Mouse (Mus musculus) thymus, postnatal 0 days (tissue): Measurements from ENCODE around the gene Kat8. TPM values are rescaled to one million over a fixed set of nuclear protein-coding genes. Genes with fewer than 3 reads are reported as not detected.

Experiments used
- DNase-seq: peaks from one replicate; pipeline ENCODE4 v3.0.0-alpha.2; 2015; ENCODE audit warnings: low spot score
- polyA plus RNA-seq: library from polyadenylated mRNA; unstranded; fragments of >200 nt; fragmentation: Nextera tagmentation; extraction: Ambion mirVana; gene quantifications from 2 replicates; pipeline ENCODE4 v1.2.1, GENCODE M21; 2015

Kat8 gene
- polyA plus RNA-seq, 1 experiment from 2014 or later = 40.7 TPM

DNA sequence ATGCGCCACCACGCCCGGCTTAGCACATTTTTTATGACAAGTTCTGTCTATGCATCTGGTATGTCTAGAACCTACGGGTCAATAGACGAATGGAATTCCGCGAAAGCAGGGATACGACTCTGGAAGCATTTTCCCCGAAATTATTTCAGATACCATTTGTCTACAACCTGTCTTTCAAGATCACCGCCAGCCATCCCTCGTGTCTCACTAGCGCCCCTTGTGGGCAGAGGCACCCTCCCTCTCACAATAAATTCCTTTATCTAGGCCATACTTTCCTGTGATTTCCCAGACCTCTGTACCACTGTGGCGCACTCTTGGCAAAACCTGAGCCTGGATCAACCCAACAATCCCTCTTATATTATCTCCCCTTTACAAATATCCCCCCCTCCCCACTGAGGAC, 15.9 kb upstream of the Kat8 start:
- DNase-seq = peak; percentile 57

GRCm38 (mm10) chr7:127897542-127897941, 14.8 kb upstream of the Kat8 start:
- DNase-seq = no peak

- peak; percentile 57 for DNase-seq
Observed at GRCm38 (mm10) chr7:127898179-127898956, 13.9 kb upstream of the Kat8 start.

GRCm38 (mm10) chr7:127899997-127900396, 12.3 kb upstream of the Kat8 start:
- DNase-seq = peak; percentile 46

DNA sequence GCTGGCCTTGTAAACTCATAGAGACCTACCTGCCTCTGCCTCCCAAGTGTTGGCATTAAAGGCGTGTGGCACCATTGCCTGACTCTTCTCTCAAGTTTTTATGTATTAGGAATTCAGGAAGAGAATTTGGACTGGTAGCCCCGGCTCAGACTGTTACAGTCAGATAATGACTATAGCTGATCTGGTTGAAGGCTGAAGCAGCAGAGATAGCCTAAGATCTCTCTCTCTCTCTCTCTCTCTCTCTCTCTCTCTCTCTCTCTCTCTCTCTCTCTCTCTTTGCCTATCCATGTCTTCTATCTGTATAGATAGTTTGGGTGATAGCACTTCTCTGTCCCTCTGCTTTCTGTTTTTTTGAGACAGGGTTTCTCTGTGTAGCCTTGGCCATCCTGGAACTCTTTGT, 10.5 kb upstream of the Kat8 start:
- no peak for DNase-seq

DNA sequence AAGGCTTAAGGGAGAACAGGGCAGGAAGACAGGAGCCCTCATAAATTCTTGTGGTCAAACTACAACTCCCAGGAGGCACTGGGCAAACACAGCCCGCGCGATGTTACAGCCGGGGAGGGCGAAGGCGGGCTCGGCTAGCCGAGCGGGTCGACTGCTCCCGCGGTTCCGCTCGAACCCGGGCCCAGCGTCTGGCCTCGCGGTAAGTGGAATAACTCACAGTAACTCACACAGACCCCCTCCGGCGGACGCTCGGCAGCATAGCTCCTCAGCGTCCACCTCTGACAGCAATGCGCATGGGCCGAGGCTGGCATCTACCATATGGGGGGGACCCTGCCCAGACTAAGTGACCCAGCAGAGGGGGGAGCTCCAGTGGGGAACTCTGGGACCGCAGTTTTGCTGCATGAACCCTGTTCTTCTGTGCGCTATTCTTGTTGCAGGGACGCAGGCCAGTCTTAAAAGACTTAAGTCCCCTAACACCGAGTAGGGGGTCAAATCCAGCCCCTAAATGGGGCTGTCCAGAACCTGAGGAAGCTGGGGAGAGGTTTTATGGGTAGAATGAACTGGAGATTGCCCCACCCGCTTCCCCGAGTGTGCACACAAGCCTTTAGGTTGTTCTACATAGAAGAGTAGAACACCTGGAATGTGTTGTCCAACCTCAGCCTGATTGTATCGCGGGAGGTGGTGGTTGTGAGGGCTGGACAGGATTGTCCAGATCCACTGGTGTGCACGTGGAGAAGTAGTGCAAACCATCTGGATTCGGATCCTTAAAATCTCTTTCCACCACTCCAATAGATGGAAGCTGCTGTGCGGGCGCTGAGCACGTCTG, 8.1 kb upstream of the Kat8 start, which contains the start of gene Bckdk:
Bckdk (plus strand) TSS at position 112 of the 826 bp plus-strand sequence.
- DNase-seq = peak; percentile 74

DNA sequence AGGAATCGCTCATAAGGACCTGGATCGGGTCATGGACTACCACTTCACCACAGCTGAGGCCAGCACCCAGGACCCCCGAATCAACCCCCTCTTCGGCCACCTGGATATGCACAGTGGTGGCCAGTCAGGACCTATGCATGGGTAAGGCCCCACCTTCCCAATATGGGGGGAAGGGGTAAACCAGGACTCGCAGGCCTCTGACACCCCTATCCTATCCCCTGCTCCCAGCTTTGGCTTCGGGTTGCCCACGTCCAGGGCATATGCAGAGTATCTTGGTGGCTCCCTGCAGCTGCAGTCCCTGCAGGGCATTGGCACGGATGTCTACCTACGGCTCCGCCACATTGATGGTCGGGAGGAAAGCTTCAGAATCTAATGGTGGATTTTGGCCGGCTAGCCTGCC, 4.4 kb upstream of the Kat8 start:
- DNase-seq = no peak

- DNase-seq = no peak
Observed at GRCm38 (mm10) chr7:127908656-127909055, 3.7 kb upstream of the Kat8 start.

DNA sequence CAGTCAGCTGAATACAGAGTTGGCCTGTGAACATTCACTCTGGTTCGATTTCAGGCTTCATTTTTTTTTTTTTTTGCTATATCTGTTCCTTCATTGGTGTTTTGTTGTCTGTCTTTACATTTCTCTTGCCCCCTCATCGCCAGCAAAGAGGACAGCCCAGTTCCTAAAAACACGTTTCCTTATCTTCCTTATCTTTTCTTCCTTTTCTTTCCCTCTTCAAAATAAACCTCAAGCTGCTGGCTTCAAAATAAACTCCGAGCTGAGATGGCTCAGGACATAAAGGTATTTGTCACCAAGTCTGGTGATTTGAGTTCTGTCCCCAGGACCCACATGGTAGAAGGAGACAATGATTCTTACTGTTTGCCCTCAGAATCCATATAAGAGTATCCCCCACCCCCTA, 622 bp downstream of the Kat8 start:
- no peak for DNase-seq

GRCm38 (mm10) chr7:127915293-127915692, 3.0 kb downstream of the Kat8 start:
- DNase-seq = no peak

DNA sequence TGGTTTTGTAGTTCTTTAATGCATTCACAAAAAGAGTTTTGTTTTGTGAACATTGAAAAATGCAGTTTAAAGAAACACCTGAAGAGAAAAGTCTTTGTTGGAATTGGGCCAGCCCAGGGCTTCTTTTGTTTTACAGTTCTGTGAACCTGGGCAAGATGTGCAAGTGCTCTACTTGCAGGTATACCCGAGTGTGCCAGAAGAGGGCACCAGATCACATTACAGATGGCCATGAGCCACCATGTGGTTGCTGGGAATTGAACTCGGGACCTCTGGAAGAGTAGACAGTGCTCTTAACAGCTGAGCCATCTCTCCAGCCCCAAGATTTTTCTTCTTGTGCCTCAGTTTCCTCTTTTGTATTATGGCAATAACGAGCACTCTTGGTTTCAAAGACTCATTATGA, 5.9 kb downstream of the Kat8 start:
- peak; percentile 67 for DNase-seq

DNA sequence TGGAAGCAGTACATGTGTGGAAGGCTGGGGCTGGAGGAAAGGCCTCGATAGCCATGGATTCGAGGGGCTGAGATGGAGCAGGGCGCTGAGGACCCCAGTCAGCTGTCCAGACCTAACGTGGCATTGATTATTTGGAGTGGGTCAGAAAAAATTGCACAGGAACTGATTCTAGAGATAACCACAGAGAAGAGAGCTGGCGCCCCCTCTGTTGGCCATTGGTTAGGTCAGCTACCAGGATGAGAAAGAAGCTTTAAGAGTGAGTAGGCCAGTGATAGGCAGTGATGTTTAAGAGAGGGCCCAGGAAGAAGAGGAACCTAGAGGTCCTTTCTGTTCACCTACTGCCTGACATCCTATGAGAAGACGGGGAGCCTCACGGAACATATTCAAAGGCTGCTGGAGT, 7.0 kb downstream of the Kat8 start:
- no peak for DNase-seq

DNA sequence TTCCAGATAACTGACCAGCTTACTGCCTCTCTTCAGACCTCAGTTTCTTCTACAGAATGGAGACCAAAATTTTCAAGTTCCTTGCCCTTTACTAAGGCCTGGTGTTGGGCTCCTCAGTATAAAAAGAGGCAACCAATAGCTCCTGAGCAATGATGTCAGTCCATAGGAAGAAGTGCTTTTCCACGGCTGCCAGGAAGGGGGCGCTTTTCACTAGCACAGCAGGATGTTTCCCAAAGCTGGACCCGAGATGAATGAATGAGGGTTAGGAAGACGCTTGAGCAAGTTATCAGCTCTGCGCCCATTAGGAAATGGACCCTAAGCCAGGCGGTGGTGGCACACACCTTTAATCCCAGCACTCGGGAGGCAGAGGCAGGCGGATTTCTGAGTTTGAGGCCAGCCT, 9.2 kb downstream of the Kat8 start:
- no peak for DNase-seq

GRCm38 (mm10) chr7:127922451-127923275, 10.3 kb downstream of the Kat8 start:
- DNase-seq = no peak

GRCm38 (mm10) chr7:127923714-127924113, 11.4 kb downstream of the Kat8 start:
- no peak for DNase-seq

- DNase-seq = no peak
Observed at GRCm38 (mm10) chr7:127925252-127925651, 12.9 kb downstream of the Kat8 start.

DNA sequence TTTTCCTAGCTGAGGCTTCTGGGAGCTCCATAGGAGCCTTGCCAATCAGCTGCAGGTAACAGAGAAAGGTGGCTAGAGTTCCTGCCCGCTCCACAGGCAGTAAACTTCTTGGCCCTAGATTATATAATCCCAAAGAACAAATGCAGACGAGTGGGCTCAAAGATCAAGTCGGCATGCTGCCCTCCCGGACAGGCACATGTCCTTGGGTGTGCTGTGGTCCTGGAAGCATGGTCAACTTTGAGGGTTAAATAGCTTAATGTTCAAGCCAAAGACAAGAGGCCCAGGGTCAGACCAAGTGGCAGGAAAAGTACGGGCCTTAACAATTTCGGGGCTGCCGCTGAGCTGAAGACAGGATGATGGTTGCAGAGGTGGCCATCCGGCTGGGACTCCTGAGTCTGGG, 13.8 kb downstream of the Kat8 start:
- DNase-seq = no peak

DNA sequence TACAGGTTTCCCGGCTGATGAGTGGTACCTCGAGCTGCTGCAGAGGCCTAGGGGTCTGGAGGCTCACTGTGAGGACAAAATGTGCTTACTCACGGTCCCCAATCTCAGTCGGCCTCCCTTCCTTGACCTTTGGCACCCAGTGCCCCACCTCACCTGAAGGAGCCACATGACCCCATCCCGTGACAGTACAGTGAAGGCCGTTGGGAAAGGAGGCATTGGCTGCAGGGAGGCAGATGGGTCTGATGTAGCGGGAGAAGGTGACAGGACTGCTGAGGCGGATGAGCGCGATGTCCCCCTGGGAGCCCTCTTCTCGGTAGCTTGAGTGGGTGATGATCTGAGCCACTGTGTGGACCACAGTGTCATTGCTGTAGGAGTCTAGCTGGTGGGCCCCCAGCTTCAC, 14.5 kb downstream of the Kat8 start:
- DNase-seq = no peak

- DNase-seq = no peak
Observed at GRCm38 (mm10) chr7:127927726-127928125, 15.4 kb downstream of the Kat8 start.

DNA sequence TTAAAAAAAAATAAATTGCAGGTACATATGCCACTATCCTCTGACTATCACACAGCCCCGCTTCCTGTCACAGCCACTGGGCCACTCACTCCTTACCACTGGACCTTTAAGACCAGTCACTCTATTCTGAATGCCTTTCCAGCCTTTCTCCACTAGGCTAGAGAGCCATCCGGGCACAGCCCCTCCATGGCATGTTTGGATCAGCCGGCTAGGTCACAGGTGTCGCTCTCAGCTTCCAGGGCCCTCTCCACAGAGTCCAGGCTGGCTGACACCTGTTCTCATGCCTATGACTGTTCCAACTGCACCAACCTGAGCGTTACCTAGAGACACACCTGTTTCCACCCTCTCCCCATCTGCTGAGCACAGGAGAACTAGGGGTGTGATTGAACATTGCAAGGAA, 16.3 kb downstream of the Kat8 start:
- no peak for DNase-seq

DNA sequence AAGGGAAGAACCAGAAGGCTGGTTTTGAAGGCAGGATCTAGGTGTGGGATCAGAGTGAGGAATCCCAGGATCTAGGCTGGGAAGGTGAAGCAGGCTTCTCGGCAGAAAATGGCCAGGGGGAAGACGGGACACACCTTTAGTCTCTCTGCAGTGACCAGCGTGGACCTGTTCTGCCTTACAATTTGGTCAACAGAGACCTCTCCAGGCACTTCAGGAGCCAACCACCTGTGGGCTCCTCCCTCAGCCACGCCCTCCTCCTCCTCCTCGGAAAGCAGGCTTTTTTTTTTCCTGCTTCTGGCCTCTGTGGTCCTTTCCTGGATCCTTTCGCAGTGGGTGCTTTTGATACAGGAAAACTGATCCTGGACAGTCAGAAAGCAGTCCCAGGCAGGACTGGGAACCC, 17.6 kb downstream of the Kat8 start, which contains the start of gene Prss8:
Prss8 (minus strand) TSS at position 182 of the 400 bp plus-strand sequence.
- DNase-seq = no peak

DNA sequence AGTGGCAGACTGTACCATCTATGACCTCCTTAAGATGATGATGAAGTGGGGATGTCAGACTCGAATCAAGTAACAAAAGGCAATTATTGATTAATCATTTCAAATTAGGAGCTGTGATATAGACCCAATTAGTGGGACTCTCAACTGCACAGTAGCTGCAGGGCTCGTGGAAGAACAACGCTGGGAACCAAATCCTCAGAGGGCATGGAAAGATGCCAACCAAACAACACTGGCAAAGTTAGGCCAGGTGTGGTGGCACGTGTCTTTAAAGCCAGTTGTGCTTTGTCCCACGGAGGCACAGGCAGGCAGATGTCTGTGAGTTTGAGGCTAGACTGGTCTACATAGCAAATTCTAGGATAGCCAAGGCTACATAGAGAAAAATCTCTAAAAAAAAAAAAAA, 18.3 kb downstream of the Kat8 start:
- no peak for DNase-seq
